In genomic region chr9:75808659-75809058, GRCm38 (mm10) we compare ENCODE assay signal across 21 mouse cellular contexts. TPM values are rescaled to one million over a fixed set of nuclear protein-coding genes. Genes with fewer than 3 reads are reported as not detected.
DNase-seq lines count a peak whose midpoint lies in the region; ATAC-seq lines count a peak whose summit lies in the region.
"Had no signal": no experiment of that assay in that cellular context is flagged by ENCODE, and none has a peak within 500 bp of the region (broad histone marks: within the 10 kb centered on the region; RNA-seq: fewer than 3 reads in every experiment).

No protein-coding gene starts in this region.

- DNase-seq in hindbrain, embryonic 14.5 days (ENCODE audit: low spot score), result no peak
- DNase-seq in midbrain, embryonic 11.5 days (ENCODE audit: low spot score, missing footprints), result no peak
- no peak for DNase-seq in midbrain, embryonic 10.5 days (ENCODE audit: low spot score)
- DNase-seq: adrenal gland, adult 2 months; adrenal gland, adult 8-10 months; adrenal gland, postnatal 10 days; adrenal gland, postnatal 14 days; adrenal gland, postnatal 25 days; adrenal gland, postnatal 36 days; B cell, adult 2 months; cerebellum, adult 11 months; cerebellum, adult 11-12 months; cerebellum, adult 18-20 months had no signal

- H3K27ac ChIP-seq in hindbrain, embryonic 12.5 days, result no peak overlapping the region
- H3K27ac ChIP-seq in hindbrain, embryonic 14.5 days, result no peak overlapping the region
- H3K27ac ChIP-seq in midbrain, embryonic 11.5 days (ENCODE audit: low read depth, low read length), result no peak overlapping the region
- H3K27ac ChIP-seq in midbrain, embryonic 10.5 days (replicated peaks), result no peak overlapping the region
- H3K27ac ChIP-seq in midbrain, embryonic 12.5 days (replicated peaks), result no peak overlapping the region
- no peak overlapping the region for H3K27ac ChIP-seq in midbrain, embryonic 13.5 days

- H3K4me3 ChIP-seq in hindbrain, embryonic 12.5 days, result no peak overlapping the region
- no peak overlapping the region for H3K4me3 ChIP-seq in hindbrain, embryonic 14.5 days (replicated peaks; ENCODE audit: low read length)
- H3K4me3 ChIP-seq in midbrain, embryonic 11.5 days (ENCODE audit: low read depth, low read length), result no peak overlapping the region
- no peak overlapping the region for H3K4me3 ChIP-seq in midbrain, embryonic 10.5 days
- H3K4me3 ChIP-seq in midbrain, embryonic 12.5 days, result no peak overlapping the region
- no peak overlapping the region for H3K4me3 ChIP-seq in midbrain, embryonic 13.5 days (replicated peaks)

- no peak overlapping the region for H3K9ac ChIP-seq in hindbrain, embryonic 12.5 days
- no peak overlapping the region for H3K9ac ChIP-seq in hindbrain, embryonic 14.5 days
- H3K9ac ChIP-seq in midbrain, embryonic 11.5 days (ENCODE audit: low read length), result no peak overlapping the region
- no peak overlapping the region for H3K9ac ChIP-seq in midbrain, embryonic 12.5 days (replicated peaks)
- H3K9ac ChIP-seq in midbrain, embryonic 13.5 days (replicated peaks), result no peak overlapping the region

- H3K4me2 ChIP-seq in hindbrain, embryonic 12.5 days (replicated peaks), result no peak overlapping the region
- no peak overlapping the region for H3K4me2 ChIP-seq in hindbrain, embryonic 14.5 days (replicated peaks)
- H3K4me2 ChIP-seq in midbrain, embryonic 11.5 days, result no peak overlapping the region
- H3K4me2 ChIP-seq in midbrain, embryonic 12.5 days (replicated peaks), result no peak overlapping the region
- no peak overlapping the region for H3K4me2 ChIP-seq in midbrain, embryonic 13.5 days (replicated peaks)

- H3K4me1 ChIP-seq in hindbrain, embryonic 12.5 days, result no peaks in the 10 kb centered on the region
- H3K4me1 ChIP-seq in hindbrain, embryonic 14.5 days (replicated peaks; ENCODE audit: control insufficient read depth, insufficient read depth, low read length), result no peaks in the 10 kb centered on the region
- no peaks in the 10 kb centered on the region for H3K4me1 ChIP-seq in midbrain, embryonic 11.5 days (ENCODE audit: control insufficient read depth, insufficient read depth, low read length)
- no peaks in the 10 kb centered on the region for H3K4me1 ChIP-seq in midbrain, embryonic 10.5 days
- no peaks in the 10 kb centered on the region for H3K4me1 ChIP-seq in midbrain, embryonic 12.5 days
- H3K4me1 ChIP-seq in midbrain, embryonic 13.5 days (replicated peaks), result 0 out of 2 replicates have a peak, but pooled peaks cover 3% of the 10 kb centered on the region

- H3K36me3 ChIP-seq in hindbrain, embryonic 12.5 days, result no peaks in the 10 kb centered on the region
- H3K36me3 ChIP-seq in hindbrain, embryonic 14.5 days (replicated peaks; ENCODE audit: control insufficient read depth, insufficient read depth), result no peaks in the 10 kb centered on the region
- H3K36me3 ChIP-seq in midbrain, embryonic 11.5 days (ENCODE audit: control insufficient read depth, insufficient read depth, low read length), result no peaks in the 10 kb centered on the region
- H3K36me3 ChIP-seq in midbrain, embryonic 10.5 days, result no peaks in the 10 kb centered on the region
- H3K36me3 ChIP-seq in midbrain, embryonic 12.5 days, result no peaks in the 10 kb centered on the region
- no peaks in the 10 kb centered on the region for H3K36me3 ChIP-seq in midbrain, embryonic 13.5 days
- H3K36me3 ChIP-seq: G1E had no signal

- H3K9me3 ChIP-seq in hindbrain, embryonic 12.5 days (replicated peaks), result no peaks in the 10 kb centered on the region
- H3K9me3 ChIP-seq in hindbrain, embryonic 14.5 days (ENCODE audit: control insufficient read depth, low read length), result no peaks in the 10 kb centered on the region
- H3K9me3 ChIP-seq in midbrain, embryonic 11.5 days (ENCODE audit: control insufficient read depth, low read length), result no peaks in the 10 kb centered on the region
- no peaks in the 10 kb centered on the region for H3K9me3 ChIP-seq in midbrain, embryonic 10.5 days (replicated peaks)
- H3K9me3 ChIP-seq in midbrain, embryonic 12.5 days, result no peaks in the 10 kb centered on the region
- H3K9me3 ChIP-seq in midbrain, embryonic 13.5 days, result no peaks in the 10 kb centered on the region
- H3K9me3 ChIP-seq: G1E had no signal

- 86% methylated on average over 7 of the region's 7 CpGs for WGBS in hindbrain, embryonic 12.5 days
- 82% methylated on average over 7 of the region's 7 CpGs for WGBS in hindbrain, embryonic 14.5 days
- WGBS in midbrain, embryonic 11.5 days, result 68% methylated on average over 7 of the region's 7 CpGs
- 85% methylated on average over 7 of the region's 7 CpGs for WGBS in midbrain, embryonic 10.5 days
- WGBS in midbrain, embryonic 12.5 days, result 50% methylated on average over 7 of the region's 7 CpGs
- 46% methylated on average over 7 of the region's 7 CpGs for WGBS in midbrain, embryonic 13.5 days

- H3K27me3 ChIP-seq in hindbrain, embryonic 12.5 days, result no peaks in the 10 kb centered on the region
- H3K27me3 ChIP-seq in hindbrain, embryonic 14.5 days (ENCODE audit: control insufficient read depth, insufficient read depth, low read length), result no peaks in the 10 kb centered on the region
- no peaks in the 10 kb centered on the region for H3K27me3 ChIP-seq in midbrain, embryonic 11.5 days (ENCODE audit: control insufficient read depth, insufficient read depth, low read length)
- H3K27me3 ChIP-seq in midbrain, embryonic 10.5 days (ENCODE audit: low read depth, poor library complexity, severe bottlenecking), result no peaks in the 10 kb centered on the region
- no peaks in the 10 kb centered on the region for H3K27me3 ChIP-seq in midbrain, embryonic 12.5 days
- no peaks in the 10 kb centered on the region for H3K27me3 ChIP-seq in midbrain, embryonic 13.5 days
- H3K27me3 ChIP-seq: CH12.LX, Patski had no signal

- ATAC-seq in hindbrain, embryonic 12.5 days (ENCODE audit: low FRiP score), result 0 out of 2 replicates have a peak, but pooled peaks have one; percentile 6
- no peak for ATAC-seq in hindbrain, embryonic 14.5 days (ENCODE audit: low FRiP score)
- peak; percentile 72 for ATAC-seq in midbrain, embryonic 11.5 days (ENCODE audit: low FRiP score)
- peak; percentile 56; the same call in 1 of the 2 replicates for ATAC-seq in midbrain, embryonic 12.5 days (ENCODE audit: low FRiP score, low read depth)
- no peak for ATAC-seq in midbrain, embryonic 13.5 days
- ATAC-seq: activated CD4-positive, CD25-positive, alpha-beta regulatory T cell, adult 4 months; CD4-positive, CD25-positive, alpha-beta regulatory T cell, adult 4 months; Patski had no signal

RNA-seq across cellular contexts. Expression of gene Bmp5, which starts 33.5 kb away (rescaled TPM):
- 7.0 and 9.6 TPM in 2 replicates for polyA plus RNA-seq in hindbrain, embryonic 12.5 days (2016; fragmentation: Nextera tagmentation; extraction: Ambion mirVana)
- polyA plus RNA-seq in hindbrain, embryonic 14.5 days (2014; fragmentation: Nextera tagmentation; extraction: Ambion mirVana), result 3.9 and 5.4 TPM in 2 replicates
- polyA plus RNA-seq in midbrain, embryonic 11.5 days (2014; fragmentation: Nextera tagmentation; extraction: Ambion mirVana), result 3.4 and 4.0 TPM in 2 replicates
- polyA plus RNA-seq in midbrain, embryonic 10.5 days (2016; fragmentation: Nextera tagmentation; extraction: Ambion mirVana), result 3.1 and 4.8 TPM in 2 replicates
- 3.5 and 4.0 TPM in 2 replicates for polyA plus RNA-seq in midbrain, embryonic 12.5 days (2016; fragmentation: Nextera tagmentation; extraction: Ambion mirVana)
- polyA plus RNA-seq in midbrain, embryonic 13.5 days (2015; fragmentation: Nextera tagmentation; extraction: Ambion mirVana), result 3.2 and 3.6 TPM in 2 replicates
- polyA plus RNA-seq: CD4-positive, CD25-positive, alpha-beta regulatory T cell, adult 4 months; G1E; Patski had no signal

Comparison
In these comparisons a context has a peak if more than half of its experiments do, and no peak if none do; other contexts are left out.
1. ATAC-seq: peak in hindbrain, embryonic 12.5 days (single experiment), midbrain, embryonic 11.5 days (single experiment) and midbrain, embryonic 12.5 days (single experiment); none in hindbrain, embryonic 14.5 days (single experiment) and midbrain, embryonic 13.5 days (single experiment).